Mouse (Mus musculus) left cerebral cortex, postnatal 4 days (tissue): ENCODE results near the gene Zbtb4. TPM values are rescaled to one million over a fixed set of nuclear protein-coding genes. Genes with fewer than 3 reads are reported as not detected.
A peak's percentile ranks its signal among the peaks of the same experiment; 100 is the strongest.

Experiments used
- DNase-seq: peaks from one replicate; pipeline ENCODE4 v3.0.0-alpha.2; 2022
- intact Hi-C: fragments of 180-260 bp; cut with DNase I; formaldehyde crosslinking; loops from one replicate; pipeline ENCODE4 v1.15.1; 2025
- total RNA-seq, 2 experiments: library from RNA; stranded (reverse); gene quantifications; 2 replicates each; pipeline ENCODE4 v1.2.3; 2021

The Zbtb4 gene
- total RNA-seq, 2 experiments from 2014 or later: 47.9 to 52.5 TPM

- intact Hi-C loops: loop anchor here (5.0 kb wide), 1 partner anchor 40 kb away; the partner anchor contains the start of gene Fgf11
- no peak for DNase-seq
These were observed 3.8 kb upstream of the Zbtb4 start, which contains the start of gene Slc35g3 for GRCm38 (mm10) chr11:69761868-69762267. TSS of gene Slc35g3 (minus strand) at chr11:69761968.

- DNase-seq: no peak
- intact Hi-C loops: loop anchor here (5.0 kb wide), 1 partner anchor 39 kb away; the partner anchor contains the start of gene Fgf11
These were observed 2.2 kb upstream of the Zbtb4 start for GRCm38 (mm10) chr11:69763551-69763950.

GRCm38 (mm10) chr11:69766126-69766609 lies 456 bp downstream of the Zbtb4 start:
- DNase-seq: peak; percentile 73
- intact Hi-C loops: no loop called here

GRCm38 (mm10) chr11:69766872-69767624 lies 1.3 kb downstream of the Zbtb4 start:
- DNase-seq: no peak
- intact Hi-C loops: no loop called here

GRCm38 (mm10) chr11:69767625-69767909 lies 1.9 kb downstream of the Zbtb4 start:
- intact Hi-C loops: no loop called here
- DNase-seq: no peak

GRCm38 (mm10) chr11:69774961-69775360 lies 9.2 kb downstream of the Zbtb4 start:
- no peak for DNase-seq
- intact Hi-C loops: no loop called here

GRCm38 (mm10) chr11:69775716-69776115 lies 10.0 kb downstream of the Zbtb4 start:
- intact Hi-C loops: no loop called here
- peak; percentile 69 for DNase-seq

GRCm38 (mm10) chr11:69776488-69776887 lies 10.8 kb downstream of the Zbtb4 start:
- intact Hi-C loops: no loop called here
- DNase-seq: no peak

- no peak for DNase-seq
- intact Hi-C loops: no loop called here
These were observed 12.0 kb downstream of the Zbtb4 start for GRCm38 (mm10) chr11:69777504-69778257.

GRCm38 (mm10) chr11:69778258-69778982 lies 12.7 kb downstream of the Zbtb4 start:
- intact Hi-C loops: no loop called here
- no peak for DNase-seq

- intact Hi-C loops: no loop called here
- DNase-seq: no peak
These were observed 13.3 kb downstream of the Zbtb4 start for GRCm38 (mm10) chr11:69778985-69779384.

- intact Hi-C loops: no loop called here
- no peak for DNase-seq
These were observed 16.1 kb downstream of the Zbtb4 start for GRCm38 (mm10) chr11:69781828-69782227.

GRCm38 (mm10) chr11:69784793-69785272 lies 19.1 kb downstream of the Zbtb4 start:
- no peak for DNase-seq
- intact Hi-C loops: no loop called here

- intact Hi-C loops: no loop called here
These were observed 21.6 kb downstream of the Zbtb4 start for GRCm38 (mm10) chr11:69787306-69787705.

GRCm38 (mm10) chr11:69789431-69789830 lies 23.7 kb downstream of the Zbtb4 start:
- no peak for DNase-seq
- intact Hi-C loops: no loop called here

More at GRCm38 (mm10) chr11:69787306-69787705, 21.6 kb downstream of the Zbtb4 start:
- DNase-seq: no peak

- no peak for DNase-seq
- intact Hi-C loops: no loop called here
These were observed 25.7 kb downstream of the Zbtb4 start for GRCm38 (mm10) chr11:69791420-69791819.

GRCm38 (mm10) chr11:69793429-69793828 lies 27.7 kb downstream of the Zbtb4 start:
- no peak for DNase-seq
- intact Hi-C loops: no loop called here

GRCm38 (mm10) chr11:69795168-69795982 lies 29.7 kb downstream of the Zbtb4 start, which contains the start of gene Chrnb1:
TSS of gene Chrnb1 (minus strand) at chr11:69795943.
- peak; percentile 94 for DNase-seq
- intact Hi-C loops: no loop called here

GRCm38 (mm10) chr11:69795983-69796435 lies 30.3 kb downstream of the Zbtb4 start:
- no peak for DNase-seq
- intact Hi-C loops: no loop called here

- intact Hi-C loops: no loop called here
- no peak for DNase-seq
These were observed 32.2 kb downstream of the Zbtb4 start for GRCm38 (mm10) chr11:69797924-69798323.
